ENCODE assay signal across 22 mouse cellular contexts in the genomic region with DNA sequence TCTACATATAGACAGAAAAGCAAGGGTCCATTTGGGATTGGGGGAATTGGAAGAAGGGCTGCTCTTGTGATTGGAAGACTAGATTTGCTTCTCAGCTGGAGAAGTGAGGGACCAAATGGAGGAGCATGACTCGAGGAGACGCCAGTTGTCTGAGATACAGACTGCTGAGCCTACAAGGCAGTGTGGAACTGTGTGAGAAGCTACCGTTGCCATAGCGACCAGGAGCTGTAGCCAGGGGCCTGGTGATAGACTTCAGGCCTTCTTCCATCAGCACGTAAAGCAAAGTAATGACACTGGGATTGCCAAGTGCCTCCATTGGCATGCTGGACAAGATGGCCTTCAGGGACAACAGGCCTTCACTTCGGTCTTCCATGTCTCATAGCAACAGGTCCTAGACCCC.
DNase-seq lines count a peak whose midpoint lies in the region; ATAC-seq lines count a peak whose summit lies in the region.
"Had no signal": no experiment of that assay in that cellular context is flagged by ENCODE, and none has a peak within 500 bp of the region (broad histone marks: within the 10 kb centered on the region; RNA-seq: fewer than 3 reads in every experiment).

No protein-coding gene starts in this region.

- H3K27me3 ChIP-seq in forebrain, embryonic 15.5 days: no peaks in the 10 kb centered on the region
- no peaks in the 10 kb centered on the region for H3K27me3 ChIP-seq in forebrain, embryonic 14.5 days (replicated peaks; ENCODE audit: control insufficient read depth, insufficient read depth, low read length)
- H3K27me3 ChIP-seq in hindbrain, embryonic 16.5 days (replicated peaks; ENCODE audit: control insufficient read depth, insufficient read depth, low read length): no peaks in the 10 kb centered on the region
- H3K27me3 ChIP-seq in hindbrain, embryonic 10.5 days (ENCODE audit: insufficient read depth, poor library complexity, severe bottlenecking): no peaks in the 10 kb centered on the region
- no peaks in the 10 kb centered on the region for H3K27me3 ChIP-seq in midbrain, embryonic 16.5 days (ENCODE audit: control insufficient read depth, insufficient read depth, low read depth, low read length)
- H3K27me3 ChIP-seq in midbrain, embryonic 10.5 days (ENCODE audit: low read depth, poor library complexity, severe bottlenecking): no peaks in the 10 kb centered on the region
- H3K27me3 ChIP-seq: intestine, embryonic 15.5 days; Patski had no signal

- DNase-seq in forebrain, embryonic 14.5 days (ENCODE audit: low spot score): no peak
- no peak for DNase-seq in hindbrain, embryonic 10.5 days (ENCODE audit: low spot score)
- DNase-seq in midbrain, embryonic 10.5 days (ENCODE audit: low spot score): no peak
- no peak for DNase-seq in layer of hippocampus, adult 11-12 months (ENCODE audit: low spot score)
- DNase-seq in embryo, embryonic 9.5 days (ENCODE audit: extremely low spot score): no peak
- DNase-seq: adrenal gland, adult 8-10 months; adrenal gland, postnatal 36 days; cerebellum, adult 11 months; cerebellum, adult 8-10 months; cerebellum, postnatal 36 days; gastrocnemius, postnatal 36 days; heart, adult 11 months; heart, postnatal 10 days; heart, postnatal 4 days; kidney, adult 18-20 months had no signal

- WGBS in forebrain, embryonic 15.5 days: 79% methylated on average over 6 of the region's 6 CpGs
- 91% methylated on average over 6 of the region's 6 CpGs for WGBS in forebrain, embryonic 14.5 days
- WGBS in hindbrain, embryonic 16.5 days: 72% methylated on average over 6 of the region's 6 CpGs
- 87% methylated on average over 6 of the region's 6 CpGs for WGBS in hindbrain, embryonic 10.5 days
- 79% methylated on average over 6 of the region's 6 CpGs for WGBS in midbrain, embryonic 16.5 days
- WGBS in midbrain, embryonic 10.5 days: 91% methylated on average over 6 of the region's 6 CpGs

- no peak overlapping the region for H3K4me3 ChIP-seq in forebrain, embryonic 15.5 days
- no peak overlapping the region for H3K4me3 ChIP-seq in forebrain, embryonic 14.5 days (ENCODE audit: low read depth, low read length)
- no peak overlapping the region for H3K4me3 ChIP-seq in hindbrain, embryonic 16.5 days (ENCODE audit: low read length)
- no peak overlapping the region for H3K4me3 ChIP-seq in hindbrain, embryonic 10.5 days
- no peak overlapping the region for H3K4me3 ChIP-seq in midbrain, embryonic 16.5 days (ENCODE audit: low read depth, low read length)
- H3K4me3 ChIP-seq in midbrain, embryonic 10.5 days: no peak overlapping the region
- H3K4me3 ChIP-seq: embryonic facial prominence, embryonic 10.5 days; heart, embryonic 10.5 days; intestine, embryonic 15.5 days had no signal

- no peaks in the 10 kb centered on the region for H3K4me1 ChIP-seq in forebrain, embryonic 15.5 days
- H3K4me1 ChIP-seq in forebrain, embryonic 14.5 days (ENCODE audit: control insufficient read depth, insufficient read depth, low read length): peaks cover 4% of the 10 kb centered on the region
- no peaks in the 10 kb centered on the region for H3K4me1 ChIP-seq in hindbrain, embryonic 16.5 days (ENCODE audit: control insufficient read depth, insufficient read depth, low read depth, low read length)
- H3K4me1 ChIP-seq in hindbrain, embryonic 10.5 days (replicated peaks): peaks cover 19% of the 10 kb centered on the region
- H3K4me1 ChIP-seq in midbrain, embryonic 16.5 days (ENCODE audit: control insufficient read depth, insufficient read depth, low read length): 0 out of 2 replicates have a peak, but pooled peaks cover 2% of the 10 kb centered on the region
- peaks cover 17% of the 10 kb centered on the region for H3K4me1 ChIP-seq in midbrain, embryonic 10.5 days
- H3K4me1 ChIP-seq: intestine, embryonic 15.5 days had no signal

- no peak overlapping the region for H3K9ac ChIP-seq in forebrain, embryonic 15.5 days (replicated peaks)
- H3K9ac ChIP-seq in forebrain, embryonic 14.5 days (ENCODE audit: low read length): no peak overlapping the region
- no peak overlapping the region for H3K9ac ChIP-seq in hindbrain, embryonic 16.5 days (ENCODE audit: low read depth, low read length)
- no peak overlapping the region for H3K9ac ChIP-seq in midbrain, embryonic 16.5 days (ENCODE audit: low read depth, low read length)
- H3K9ac ChIP-seq: intestine, embryonic 15.5 days had no signal

- H3K36me3 ChIP-seq in forebrain, embryonic 15.5 days: no peaks in the 10 kb centered on the region; the same call in 1 of the 2 replicates
- H3K36me3 ChIP-seq in forebrain, embryonic 14.5 days (ENCODE audit: control insufficient read depth, insufficient read depth, low read length): peaks cover 14% of the 10 kb centered on the region; the same call in 1 of the 2 replicates
- no peaks in the 10 kb centered on the region for H3K36me3 ChIP-seq in hindbrain, embryonic 16.5 days (ENCODE audit: control insufficient read depth, insufficient read depth, low read length)
- peaks cover 36% of the 10 kb centered on the region for H3K36me3 ChIP-seq in hindbrain, embryonic 10.5 days
- H3K36me3 ChIP-seq in midbrain, embryonic 16.5 days (ENCODE audit: control insufficient read depth, insufficient read depth, low read length): no peaks in the 10 kb centered on the region
- peaks cover 30% of the 10 kb centered on the region for H3K36me3 ChIP-seq in midbrain, embryonic 10.5 days

- no peak overlapping the region for H3K4me2 ChIP-seq in forebrain, embryonic 15.5 days (replicated peaks)
- no peak overlapping the region for H3K4me2 ChIP-seq in forebrain, embryonic 14.5 days (ENCODE audit: low read length)
- no peak overlapping the region for H3K4me2 ChIP-seq in hindbrain, embryonic 16.5 days (ENCODE audit: low read length)
- H3K4me2 ChIP-seq in midbrain, embryonic 16.5 days (ENCODE audit: low read length): no peak overlapping the region
- H3K4me2 ChIP-seq: intestine, embryonic 15.5 days had no signal

- H3K9me3 ChIP-seq in forebrain, embryonic 15.5 days: no peaks in the 10 kb centered on the region
- H3K9me3 ChIP-seq in forebrain, embryonic 14.5 days (replicated peaks; ENCODE audit: control insufficient read depth, low read length): no peaks in the 10 kb centered on the region
- no peaks in the 10 kb centered on the region for H3K9me3 ChIP-seq in hindbrain, embryonic 16.5 days (ENCODE audit: control insufficient read depth, low read length)
- no peaks in the 10 kb centered on the region for H3K9me3 ChIP-seq in hindbrain, embryonic 10.5 days
- no peaks in the 10 kb centered on the region for H3K9me3 ChIP-seq in midbrain, embryonic 16.5 days (replicated peaks; ENCODE audit: control insufficient read depth, low read length, poor library complexity, severe bottlenecking)
- no peaks in the 10 kb centered on the region for H3K9me3 ChIP-seq in midbrain, embryonic 10.5 days (replicated peaks)
- H3K9me3 ChIP-seq: embryonic facial prominence, embryonic 10.5 days; heart, embryonic 10.5 days; intestine, embryonic 15.5 days had no signal

- peak; percentile 35; the same call in 1 of the 2 replicates for ATAC-seq in forebrain, embryonic 15.5 days (replicated peaks)
- no peak for ATAC-seq in forebrain, embryonic 14.5 days
- ATAC-seq in hindbrain, embryonic 16.5 days: peak; percentile 71; the same call in 1 of the 2 replicates
- peak; percentile 77 for ATAC-seq in midbrain, embryonic 16.5 days
- ATAC-seq: intestine, embryonic 15.5 days; Patski had no signal

- H3K27ac ChIP-seq in forebrain, embryonic 15.5 days (replicated peaks): no peak overlapping the region
- H3K27ac ChIP-seq in forebrain, embryonic 14.5 days (ENCODE audit: low read depth, low read length): no peak overlapping the region
- no peak overlapping the region for H3K27ac ChIP-seq in hindbrain, embryonic 16.5 days (ENCODE audit: low read depth, low read length)
- H3K27ac ChIP-seq in hindbrain, embryonic 10.5 days: no peak overlapping the region
- H3K27ac ChIP-seq in midbrain, embryonic 16.5 days (ENCODE audit: low read length): no peak overlapping the region
- H3K27ac ChIP-seq in midbrain, embryonic 10.5 days (replicated peaks): no peak overlapping the region
- H3K27ac ChIP-seq: embryonic facial prominence, embryonic 10.5 days; heart, embryonic 10.5 days; intestine, embryonic 15.5 days had no signal
